In genomic region chrX:38635638-38635931, GRCm38 (mm10) we compare ENCODE assay signal across 8 mouse cellular contexts. TPM values are rescaled to one million over a fixed set of nuclear protein-coding genes. Genes with fewer than 3 reads are reported as not detected.
DNase-seq lines count a peak whose midpoint lies in the region; ATAC-seq and TF ChIP-seq lines count a peak whose summit lies in the region.

No protein-coding gene starts in this region.

- H3K36me3 ChIP-seq in heart, embryonic 11.5 days (ENCODE audit: control insufficient read depth, insufficient read depth, low read length): no peaks in the 10 kb centered on the region
- H3K36me3 ChIP-seq in ES-Bruce4 (ENCODE audit: control insufficient read depth, insufficient read depth, low read length, poor library complexity, severe bottlenecking): peaks cover 2% of the 10 kb centered on the region; the same call in 1 of the 2 replicates
- no peaks in the 10 kb centered on the region for H3K36me3 ChIP-seq in forebrain, postnatal 0 days (ENCODE audit: insufficient read depth)
- no peaks in the 10 kb centered on the region for H3K36me3 ChIP-seq in macrophage (ENCODE audit: inconsistent target)

- no peak for ATAC-seq in heart, embryonic 11.5 days (replicated peaks; ENCODE audit: insufficient number of reproducible peaks, low FRiP score, low TSS enrichment)
- no peak for ATAC-seq in forebrain, postnatal 0 days

- H3K9me3 ChIP-seq in heart, embryonic 11.5 days (replicated peaks; ENCODE audit: control insufficient read depth, low read length): no peaks in the 10 kb centered on the region
- H3K9me3 ChIP-seq in ES-Bruce4 (replicated peaks; ENCODE audit: control insufficient read depth, insufficient read depth, low read length, poor library complexity, severe bottlenecking): no peaks in the 10 kb centered on the region
- H3K9me3 ChIP-seq in forebrain, postnatal 0 days (ENCODE audit: low read length): no peaks in the 10 kb centered on the region

- no peak overlapping the region for H3K9ac ChIP-seq in heart, embryonic 11.5 days (ENCODE audit: low read depth, low read length)
- H3K9ac ChIP-seq in ES-Bruce4 (ENCODE audit: low read depth, poor library complexity, severe bottlenecking): peak overlapping the region; percentile 72; the same call in 1 of the 2 replicates
- H3K9ac ChIP-seq in forebrain, postnatal 0 days: peak overlapping the region; percentile 25; the same call in 1 of the 2 replicates

- H3K4me2 ChIP-seq in heart, embryonic 11.5 days: peak overlapping the region; percentile 54
- peak overlapping the region; percentile 39 for H3K4me2 ChIP-seq in forebrain, postnatal 0 days (ENCODE audit: low read depth)

- H3K27ac ChIP-seq in heart, embryonic 11.5 days (ENCODE audit: low read depth, low read length): no peak overlapping the region
- no peak overlapping the region for H3K27ac ChIP-seq in ES-Bruce4 (ENCODE audit: insufficient read depth, low read length)
- H3K27ac ChIP-seq in forebrain, postnatal 0 days (ENCODE audit: low read depth, low read length): peak overlapping the region; percentile 35; the same call in 1 of the 2 replicates
- H3K27ac ChIP-seq in macrophage: no peak overlapping the region

- TF ChIP-seq EP300 in ES-Bruce4 (IDR thresholded peaks at IDR 0.05; ENCODE audit: insufficient read depth, low read depth, low read length): no peak

- H3K27me3 ChIP-seq in heart, embryonic 11.5 days (ENCODE audit: control insufficient read depth, insufficient read depth, low read length): no peaks in the 10 kb centered on the region
- no peaks in the 10 kb centered on the region for H3K27me3 ChIP-seq in ES-Bruce4 (ENCODE audit: control insufficient read depth, insufficient read depth, low read length, poor library complexity, severe bottlenecking)
- H3K27me3 ChIP-seq in forebrain, postnatal 0 days (ENCODE audit: insufficient read depth, low read length): no peaks in the 10 kb centered on the region

- TF ChIP-seq POLR2A in ES-Bruce4 (IDR thresholded peaks at IDR 0.05; ENCODE audit: insufficient read depth, low read length): no peak

- TF ChIP-seq CTCF in ES-Bruce4 (IDR thresholded peaks at IDR 0.05; ENCODE audit: low read depth, low read length): no peak
- TF ChIP-seq CTCF in forebrain, postnatal 0 days (IDR thresholded peaks at IDR 0.05; ENCODE audit: low read depth): no peak

- peak overlapping the region; percentile 55 for H3K4me3 ChIP-seq in heart, embryonic 11.5 days (ENCODE audit: low read depth, low read length)
- peak overlapping the region; percentile 89; the same call in 1 of the 2 replicates for H3K4me3 ChIP-seq in ES-Bruce4 (ENCODE audit: low read depth, low read length)
- peak overlapping the region; percentile 49 for H3K4me3 ChIP-seq in forebrain, postnatal 0 days (ENCODE audit: low read depth, low read length)
- H3K4me3 ChIP-seq in macrophage (ENCODE audit: inconsistent target): peak overlapping the region; percentile 40

- no peaks in the 10 kb centered on the region for H3K4me1 ChIP-seq in heart, embryonic 11.5 days (ENCODE audit: control insufficient read depth, insufficient read depth, low read length)
- no peaks in the 10 kb centered on the region for H3K4me1 ChIP-seq in ES-Bruce4 (ENCODE audit: control insufficient read depth, insufficient read depth, low read length)
- H3K4me1 ChIP-seq in forebrain, postnatal 0 days (ENCODE audit: insufficient read depth): no peaks in the 10 kb centered on the region

- DNase-seq in heart, adult 8-10 months (ENCODE audit: low spot score): no peak
- DNase-seq in forebrain, postnatal 0 days: no peak
- DNase-seq in left cerebral cortex, adult 8-10 months (ENCODE audit: low spot score in 2 of 2): no peak
- DNase-seq in left cerebral cortex, adult 18-20 months (ENCODE audit: low spot score in 2 of 2): no peak
- DNase-seq in right cerebral cortex, postnatal 14 days: no peak

- H3K79me2 ChIP-seq in macrophage (ENCODE audit: inconsistent target): peaks cover 36% of the 10 kb centered on the region

RNA-seq across cellular contexts. Expression of gene C1galt1c1, which starts 0.7 kb away (rescaled TPM):
- polyA plus RNA-seq in heart, embryonic 11.5 days (2014; fragmentation: Nextera tagmentation; extraction: Ambion mirVana): 29.6 and 30.2 TPM in 2 replicates
- 10 to 100 TPM in 3 of 4 experiments, 1 to 10 TPM in 1; 9.0 to 15.3 (median 11.0) TPM for total RNA-seq in heart, adult 8-10 months (2022)
- polyA plus RNA-seq in ES-Bruce4 (2011; ENCODE audit: insufficient read depth, insufficient read length, low read depth, missing spikeins) (18.6 and 20.0 TPM in 2 replicates), macrophage (2018) (30.6 to 49.6 TPM (median 31.5 TPM) in 3 replicates)
- 17.1 and 24.5 TPM in 2 replicates for total RNA-seq in forebrain, postnatal 0 days (2014; rRNA removed)
- polyA plus RNA-seq in forebrain, postnatal 0 days (2015; fragmentation: Nextera tagmentation; extraction: Ambion mirVana): 21.9 and 22.4 TPM in 2 replicates
- 10 to 100 TPM in 6 of 26 experiments, 1 to 10 TPM in 20; 1.5 to 14.5 (median 7.5) TPM for total RNA-seq in macrophage (2018; cell fraction: chromatin; rRNA removed)
- total RNA-seq in macrophage (2018; cell fraction: cytosol; rRNA removed): 10 to 100 TPM; 17.9 to 28.9 (median 21.5) TPM
- total RNA-seq in macrophage (2018; cell fraction: nucleus; rRNA removed): 10 to 100 TPM in 25 of 26 experiments, 1 to 10 TPM in 1; 6.3 to 30.8 (median 21.0) TPM
- 10 to 100 TPM; 20.8 to 24.5 (median 22.9) TPM for total RNA-seq in left cerebral cortex, adult 8-10 months (2022)
- total RNA-seq in left cerebral cortex, adult 18-20 months (2021): 10 to 100 TPM; 21.0 to 24.3 TPM

RNA-seq across cellular contexts. Expression of gene Mcts1, which starts 35.2 kb away (rescaled TPM):
- 51.2 and 56.5 TPM in 2 replicates for polyA plus RNA-seq in heart, embryonic 11.5 days (2014; fragmentation: Nextera tagmentation; extraction: Ambion mirVana)
- total RNA-seq in heart, adult 8-10 months (2022): 10 to 100 TPM; 30.1 to 43.2 (median 37.5) TPM
- polyA plus RNA-seq in ES-Bruce4 (2011; ENCODE audit: insufficient read depth, insufficient read length, low read depth, missing spikeins) (153 and 160 TPM in 2 replicates), macrophage (2018) (55.0 to 73.4 TPM (median 69.1 TPM) in 3 replicates)
- 77.9 and 98.0 TPM in 2 replicates for total RNA-seq in forebrain, postnatal 0 days (2014; rRNA removed)
- polyA plus RNA-seq in forebrain, postnatal 0 days (2015; fragmentation: Nextera tagmentation; extraction: Ambion mirVana): 174 and 215 TPM in 2 replicates
- 100 to 1,000 TPM in 5 of 26 experiments, 10 to 100 TPM in 21; 41.2 to 114 (median 80.9) TPM for total RNA-seq in macrophage (2018; cell fraction: chromatin; rRNA removed)
- total RNA-seq in macrophage (2018; cell fraction: cytosol; rRNA removed): 10 to 100 TPM; 34.3 to 55.0 (median 45.8) TPM
- 100 to 1,000 TPM in 6 of 26 experiments, 10 to 100 TPM in 20; 43.4 to 118 (median 84.7) TPM for total RNA-seq in macrophage (2018; cell fraction: nucleus; rRNA removed)
- total RNA-seq in left cerebral cortex, adult 8-10 months (2022): 10 to 100 TPM; 75.4 to 80.5 (median 77.1) TPM
- total RNA-seq in left cerebral cortex, adult 18-20 months (2021): 10 to 100 TPM; 73.0 to 75.3 TPM

RNA-seq across cellular contexts. Expression of gene Cul4b, which starts 59.6 kb away (rescaled TPM):
- 31.7 and 37.2 TPM in 2 replicates for polyA plus RNA-seq in heart, embryonic 11.5 days (2014; fragmentation: Nextera tagmentation; extraction: Ambion mirVana)
- total RNA-seq in heart, adult 8-10 months (2022): 10 to 100 TPM; 10.7 to 13.3 (median 12.0) TPM
- polyA plus RNA-seq in ES-Bruce4 (2011; ENCODE audit: insufficient read depth, insufficient read length, low read depth, missing spikeins): 530 and 557 TPM in 2 replicates
- total RNA-seq in forebrain, postnatal 0 days (2014; rRNA removed): 21.8 and 28.6 TPM in 2 replicates
- 11.7 and 13.8 TPM in 2 replicates for polyA plus RNA-seq in forebrain, postnatal 0 days (2015; fragmentation: Nextera tagmentation; extraction: Ambion mirVana)
- total RNA-seq in macrophage (2018; cell fraction: chromatin; rRNA removed): 10 to 100 TPM in 24 of 26 experiments, 1 to 10 TPM in 2; 7.5 to 25.0 (median 18.8) TPM
- total RNA-seq in macrophage (2018; cell fraction: cytosol; rRNA removed): 10 to 100 TPM; 20.5 to 34.2 (median 27.7) TPM
- 10 to 100 TPM; 11.6 to 32.1 (median 18.9) TPM for total RNA-seq in macrophage (2018; cell fraction: nucleus; rRNA removed)
- polyA plus RNA-seq in macrophage (2018): 21.5 to 31.9 TPM (median 24.9 TPM) in 3 replicates
- 10 to 100 TPM; 35.5 to 40.3 (median 36.4) TPM for total RNA-seq in left cerebral cortex, adult 8-10 months (2022)
- 10 to 100 TPM; 32.3 to 34.4 TPM for total RNA-seq in left cerebral cortex, adult 18-20 months (2021)
